Mouse (Mus musculus): ENCODE data around the gene Hsd17b13.
A peak's percentile ranks its signal among the peaks of the same experiment; 100 is the strongest.
"Not testable (repeated sequence)": the region's sequence is repeated elsewhere in the genome, so short reads cannot be mapped to it uniquely, and the experiment has no call there.

Gene Hsd17b13

GRCm38 (mm10) chr5:103992831-103993230 lies 15.6 kb upstream of the Hsd17b13 start:
- ATAC-seq (ENCODE audit: insufficient number of reproducible peaks, low FRiP score, low TSS enrichment) = no peak

- no peak for ATAC-seq (ENCODE audit: insufficient number of reproducible peaks, low FRiP score, low TSS enrichment)
Measured at GRCm38 (mm10) chr5:103980705-103981560, 3.7 kb upstream of the Hsd17b13 start.

- ATAC-seq (ENCODE audit: insufficient number of reproducible peaks, low FRiP score, low TSS enrichment) = no peak
Measured at GRCm38 (mm10) chr5:103977907-103978570, 829 bp upstream of the Hsd17b13 start.

GRCm38 (mm10) chr5:103975736-103976135 lies 1.5 kb downstream of the Hsd17b13 start:
- ATAC-seq (ENCODE audit: insufficient number of reproducible peaks, low FRiP score, low TSS enrichment) = no peak

- no peak for ATAC-seq (ENCODE audit: insufficient number of reproducible peaks, low FRiP score, low TSS enrichment)
Measured at GRCm38 (mm10) chr5:103972801-103973200, 4.4 kb downstream of the Hsd17b13 start.

- no peak for ATAC-seq (ENCODE audit: insufficient number of reproducible peaks, low FRiP score, low TSS enrichment)
Measured at GRCm38 (mm10) chr5:103972379-103972778, 4.8 kb downstream of the Hsd17b13 start.

GRCm38 (mm10) chr5:103971051-103971450 lies 6.2 kb downstream of the Hsd17b13 start:
- no peak for ATAC-seq (ENCODE audit: insufficient number of reproducible peaks, low FRiP score, low TSS enrichment)

GRCm38 (mm10) chr5:103962935-103963429 lies 14.2 kb downstream of the Hsd17b13 start:
- ATAC-seq (ENCODE audit: insufficient number of reproducible peaks, low FRiP score, low TSS enrichment) = no peak

GRCm38 (mm10) chr5:103954638-103955037 lies 22.6 kb downstream of the Hsd17b13 start:
- ATAC-seq (ENCODE audit: insufficient number of reproducible peaks, low FRiP score, low TSS enrichment) = no peak

GRCm38 (mm10) chr5:103953135-103954083 lies 23.8 kb downstream of the Hsd17b13 start:
- ATAC-seq (ENCODE audit: insufficient number of reproducible peaks, low FRiP score, low TSS enrichment) = 0 out of 2 replicates have a peak, but pooled peaks have one; percentile 36

- not testable (repeated sequence) for ATAC-seq (ENCODE audit: insufficient number of reproducible peaks, low FRiP score, low TSS enrichment)
Measured at GRCm38 (mm10) chr5:103950138-103950537, 27.1 kb downstream of the Hsd17b13 start.

- no peak for ATAC-seq (ENCODE audit: insufficient number of reproducible peaks, low FRiP score, low TSS enrichment)
Measured at GRCm38 (mm10) chr5:103943183-103943582, 34.0 kb downstream of the Hsd17b13 start.

GRCm38 (mm10) chr5:103939856-103940255 lies 37.4 kb downstream of the Hsd17b13 start:
- ATAC-seq (ENCODE audit: insufficient number of reproducible peaks, low FRiP score, low TSS enrichment) = no peak

- ATAC-seq (ENCODE audit: insufficient number of reproducible peaks, low FRiP score, low TSS enrichment) = no peak
Measured at GRCm38 (mm10) chr5:103939350-103939652, 37.9 kb downstream of the Hsd17b13 start.

GRCm38 (mm10) chr5:103938547-103939349 lies 38.5 kb downstream of the Hsd17b13 start:
- ATAC-seq (ENCODE audit: insufficient number of reproducible peaks, low FRiP score, low TSS enrichment) = no peak

GRCm38 (mm10) chr5:103936906-103937589 lies 40.2 kb downstream of the Hsd17b13 start:
- ATAC-seq (ENCODE audit: insufficient number of reproducible peaks, low FRiP score, low TSS enrichment) = 0 out of 2 replicates have a peak, but pooled peaks have one; percentile 45

- not testable (repeated sequence) for ATAC-seq (ENCODE audit: insufficient number of reproducible peaks, low FRiP score, low TSS enrichment)
Measured at GRCm38 (mm10) chr5:103931924-103932323, 45.3 kb downstream of the Hsd17b13 start.

- no peak for ATAC-seq (ENCODE audit: insufficient number of reproducible peaks, low FRiP score, low TSS enrichment)
Measured at GRCm38 (mm10) chr5:103930511-103930910, 46.7 kb downstream of the Hsd17b13 start.

GRCm38 (mm10) chr5:103928196-103928550 lies 49.0 kb downstream of the Hsd17b13 start:
- ATAC-seq (ENCODE audit: insufficient number of reproducible peaks, low FRiP score, low TSS enrichment) = no peak
